Mouse (Mus musculus): ENCODE results near the gene Tkt. TPM values are rescaled to one million over a fixed set of nuclear protein-coding genes. Genes with fewer than 3 reads are reported as not detected.

Tkt gene
- 231 and 240 TPM in 2 replicates for polyA plus RNA-seq (2015; fragmentation: Nextera tagmentation; extraction: Ambion mirVana)

DNA sequence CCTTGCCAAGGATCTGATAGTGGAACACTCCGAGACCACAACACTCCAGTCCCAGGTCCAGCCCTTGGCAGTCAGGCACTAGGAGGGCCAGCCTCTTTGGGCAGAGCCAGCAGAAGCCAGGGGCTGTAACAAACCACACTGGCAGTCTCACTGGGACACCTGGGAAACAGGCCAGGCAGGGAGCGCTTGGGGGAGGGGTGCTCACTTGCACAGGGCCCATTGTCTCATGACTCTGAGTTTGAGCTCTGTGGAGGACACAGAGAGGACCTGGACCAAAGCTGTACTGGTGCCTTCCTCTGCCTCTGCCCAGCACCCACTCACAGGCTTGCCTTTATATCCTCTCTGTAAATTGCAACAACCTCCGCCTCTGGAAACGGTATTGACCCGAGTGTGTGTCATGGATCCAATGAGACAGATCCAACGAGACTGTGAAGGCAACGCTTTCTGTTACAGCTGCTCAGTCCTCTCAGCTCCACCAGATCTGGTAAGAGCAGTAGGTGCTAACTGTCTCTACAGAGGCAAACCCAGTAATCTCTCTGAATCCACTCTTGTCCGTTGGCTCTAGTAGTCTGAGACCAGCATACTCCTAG is at the start of gene Tkt:
Tkt (plus strand) TSS at position 229 of the 590 bp plus-strand sequence.
- peaks cover 49% of the 10 kb centered on the region for H3K4me1 ChIP-seq (replicated peaks)
- H3K4me3 ChIP-seq (replicated peaks), result peak within 1 kb of the TSS; percentile 75
- 29% methylated on average over 8 of the region's 8 CpGs for WGBS (ENCODE audit: insufficient replicate concordance)
- H3K27me3 ChIP-seq, result no peaks in the 10 kb centered on the region
- no peaks in the 10 kb centered on the region for H3K9me3 ChIP-seq (replicated peaks)
- peak within 1 kb of the TSS; percentile 92 for H3K27ac ChIP-seq
- peak within 1 kb of the TSS; percentile 86 for H3K9ac ChIP-seq
- ATAC-seq (ENCODE audit: low read depth) (peak; percentile 33), DNase-seq (peak; percentile 34)
- H3K36me3 ChIP-seq, result peaks cover 4% of the 10 kb centered on the region
- H3K4me2 ChIP-seq, result peak within 1 kb of the TSS; percentile 96

DNA sequence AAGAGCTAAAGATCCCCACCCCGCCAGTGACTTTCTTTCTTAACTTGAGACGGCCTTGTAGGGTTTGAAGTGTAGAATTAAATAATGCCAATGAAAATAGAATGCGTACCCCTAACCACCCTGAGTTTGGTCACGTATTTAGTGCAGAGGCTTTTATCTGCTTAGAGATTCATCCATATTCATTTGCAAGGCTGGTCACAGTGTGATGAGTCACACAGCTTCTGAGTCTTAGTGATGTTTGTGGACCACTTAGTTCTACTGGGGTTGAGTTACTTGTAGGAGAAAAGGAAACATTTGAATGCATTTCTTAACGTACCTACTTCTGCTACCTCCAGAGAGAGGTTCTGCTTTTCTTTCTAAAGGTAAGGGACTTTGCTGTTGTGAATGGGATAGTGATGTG is 43.2 kb upstream of the Tkt start:
- Histone ChIP-seq H3K36me3 (peaks cover 63% of the 10 kb centered on the region), H3K4me3 (replicated peaks) (no peak overlapping the region), H3K27ac (no peak overlapping the region), H3K4me1 (replicated peaks) (no peaks in the 10 kb centered on the region), H3K9me3 (replicated peaks) (no peaks in the 10 kb centered on the region), H3K4me2 (no peak overlapping the region), H3K9ac (no peak overlapping the region), H3K27me3 (no peaks in the 10 kb centered on the region)
- WGBS (ENCODE audit: insufficient replicate concordance), result 79% methylated on average over 5 of the region's 5 CpGs
- ATAC-seq (ENCODE audit: low read depth) (no peak), DNase-seq (no peak)

DNA sequence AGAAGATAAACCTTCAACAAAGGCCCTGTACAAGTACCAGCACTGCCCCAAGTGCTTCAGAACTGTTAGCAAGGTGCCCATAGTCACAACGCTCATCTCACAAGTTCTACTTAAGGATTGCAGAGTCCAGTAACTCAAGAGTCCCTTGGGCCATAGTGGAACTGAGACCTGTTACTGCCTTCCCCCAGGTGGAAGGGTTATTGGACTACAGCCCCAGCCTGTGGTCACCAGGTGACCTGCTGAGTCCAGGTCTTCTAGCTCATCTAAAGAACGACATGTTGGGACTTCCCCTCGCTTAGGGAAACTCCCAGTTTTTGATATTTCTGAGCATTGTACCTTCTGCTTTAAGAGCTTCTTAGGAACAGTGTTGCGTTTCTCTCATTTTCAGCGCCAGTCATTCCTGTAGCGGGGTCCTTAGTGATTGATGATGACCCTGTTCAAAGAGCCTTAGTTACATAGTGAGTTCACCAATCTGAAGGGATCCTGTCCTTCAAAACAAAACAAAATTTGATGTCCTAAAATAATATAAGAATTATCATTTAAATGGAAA is 37.9 kb upstream of the Tkt start:
- Histone ChIP-seq H3K27ac (no peak overlapping the region; the same call in 1 of the 2 replicates), H3K27me3 (no peaks in the 10 kb centered on the region), H3K4me1 (replicated peaks) (no peaks in the 10 kb centered on the region; the same call in none of the 2 replicates), H3K9ac (no peak overlapping the region), H3K4me3 (replicated peaks) (no peak overlapping the region), H3K36me3 (peaks cover 73% of the 10 kb centered on the region), H3K4me2 (no peak overlapping the region), H3K9me3 (replicated peaks) (no peaks in the 10 kb centered on the region)
- 85% methylated on average over 6 of the region's 6 CpGs for WGBS (ENCODE audit: insufficient replicate concordance)
- no peak for ATAC-seq (ENCODE audit: low read depth)
- no peak for DNase-seq

DNA sequence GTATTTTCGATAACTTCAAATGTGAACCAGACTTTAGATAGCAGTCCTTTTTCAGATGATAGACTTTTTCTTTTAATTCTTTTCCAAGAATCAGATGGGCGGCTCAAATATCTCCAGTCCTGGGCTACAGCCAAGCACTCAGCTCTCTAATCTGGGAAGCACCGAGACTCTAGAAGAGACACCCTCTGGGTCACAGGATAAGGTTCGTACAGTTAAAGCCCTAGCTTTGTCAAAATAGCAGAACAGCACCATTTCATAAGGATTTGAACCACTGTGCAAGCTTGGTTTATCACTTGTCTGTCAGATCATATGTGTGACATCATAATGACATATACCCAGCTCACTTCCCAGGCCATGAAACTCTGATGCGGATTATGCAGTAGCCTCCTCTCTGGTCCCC is 35.3 kb upstream of the Tkt start:
- Histone ChIP-seq H3K4me1 (replicated peaks) (peaks cover 9% of the 10 kb centered on the region), H3K27me3 (no peaks in the 10 kb centered on the region), H3K27ac (no peak overlapping the region), H3K36me3 (peaks cover 54% of the 10 kb centered on the region), H3K9ac (no peak overlapping the region), H3K4me2 (no peak overlapping the region), H3K9me3 (replicated peaks) (no peaks in the 10 kb centered on the region), H3K4me3 (replicated peaks) (no peak overlapping the region)
- WGBS (ENCODE audit: insufficient replicate concordance), result 56% methylated on average over 5 of the region's 5 CpGs
- ATAC-seq (ENCODE audit: low read depth) (0 out of 2 replicates have a peak, but pooled peaks have one; percentile 35), DNase-seq (no peak)

DNA sequence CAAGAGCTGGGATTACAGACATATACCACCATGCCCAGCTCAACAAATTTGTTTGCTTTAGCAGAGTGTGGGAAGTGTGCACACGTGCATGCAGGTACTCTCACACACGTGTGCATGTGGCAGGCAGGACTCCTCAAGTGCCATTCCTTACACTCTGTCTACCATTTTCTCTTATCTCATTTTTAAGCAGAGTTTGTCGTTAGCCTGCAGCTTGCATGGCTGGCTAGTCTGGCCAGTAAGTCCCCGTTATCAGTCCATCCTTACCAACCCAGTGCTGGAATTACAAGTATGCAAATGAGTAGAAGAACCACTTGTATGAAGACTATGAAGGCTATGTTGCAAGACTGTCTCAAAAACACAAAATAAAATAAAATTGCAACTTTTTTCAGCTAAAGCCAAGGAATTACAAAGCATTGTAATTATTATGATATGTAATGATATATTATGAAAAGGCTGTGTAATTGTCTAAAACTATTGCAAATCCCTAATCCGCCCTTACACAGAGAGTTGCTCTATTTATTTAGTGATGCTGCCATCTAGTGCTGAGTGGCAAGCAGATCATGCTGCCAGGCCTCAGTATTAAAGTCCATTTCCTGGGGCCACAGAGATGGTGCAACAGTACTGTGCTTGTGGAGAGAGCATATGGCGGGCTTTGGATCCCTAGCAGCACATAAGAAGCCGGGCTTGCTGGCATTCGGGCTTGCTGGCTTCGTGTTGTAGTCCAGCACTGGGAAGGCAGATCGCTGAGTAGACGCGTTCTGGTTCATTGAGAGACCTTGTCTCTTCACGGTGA is 32.0 kb upstream of the Tkt start:
- peaks cover 66% of the 10 kb centered on the region for H3K36me3 ChIP-seq
- ATAC-seq (ENCODE audit: low read depth), result peak; percentile 84

DNA sequence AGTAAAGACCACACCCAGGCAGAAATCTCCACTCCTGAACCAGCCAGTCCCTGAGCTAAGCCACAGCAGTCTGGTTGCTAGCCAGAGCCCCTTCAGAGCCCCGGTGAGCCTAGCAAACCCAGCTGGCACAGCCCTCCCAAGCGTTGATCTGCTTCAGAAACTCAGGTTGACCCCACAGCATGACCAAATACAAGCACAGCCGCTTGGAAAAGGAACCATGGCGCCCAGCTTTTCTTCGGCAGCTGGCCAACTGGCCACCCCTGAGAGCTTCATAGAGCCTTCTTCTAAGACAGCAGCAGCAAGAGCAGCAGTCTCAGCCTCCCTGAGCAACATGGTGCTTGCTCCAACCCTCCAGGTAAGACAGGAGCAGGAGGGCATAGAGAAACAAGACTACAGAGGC is 28.8 kb upstream of the Tkt start:
- H3K4me1 ChIP-seq (replicated peaks), result peaks cover 9% of the 10 kb centered on the region
- peaks cover 72% of the 10 kb centered on the region for H3K36me3 ChIP-seq
- no peaks in the 10 kb centered on the region for H3K9me3 ChIP-seq (replicated peaks)
- H3K27me3 ChIP-seq, result no peaks in the 10 kb centered on the region
- H3K27ac ChIP-seq, result no peak overlapping the region
- DNase-seq (no peak), ATAC-seq (ENCODE audit: low read depth) (no peak)
- H3K9ac ChIP-seq, result no peak overlapping the region
- WGBS (ENCODE audit: insufficient replicate concordance), result 87% methylated on average over 5 of the region's 5 CpGs
- no peak overlapping the region for H3K4me2 ChIP-seq
- no peak overlapping the region for H3K4me3 ChIP-seq (replicated peaks)

More for the DNA sequence above, 32.0 kb upstream of the Tkt start:
- no peak overlapping the region for H3K4me3 ChIP-seq (replicated peaks)
- WGBS (ENCODE audit: insufficient replicate concordance), result 67% methylated on average over 13 of the region's 13 CpGs
- H3K9me3 ChIP-seq (replicated peaks), result no peaks in the 10 kb centered on the region
- H3K4me2 ChIP-seq, result no peak overlapping the region
- DNase-seq, result peak; percentile 10
- H3K4me1 ChIP-seq (replicated peaks), result peaks cover 9% of the 10 kb centered on the region
- no peak overlapping the region for H3K9ac ChIP-seq
- H3K27me3 ChIP-seq, result no peaks in the 10 kb centered on the region
- no peak overlapping the region for H3K27ac ChIP-seq

DNA sequence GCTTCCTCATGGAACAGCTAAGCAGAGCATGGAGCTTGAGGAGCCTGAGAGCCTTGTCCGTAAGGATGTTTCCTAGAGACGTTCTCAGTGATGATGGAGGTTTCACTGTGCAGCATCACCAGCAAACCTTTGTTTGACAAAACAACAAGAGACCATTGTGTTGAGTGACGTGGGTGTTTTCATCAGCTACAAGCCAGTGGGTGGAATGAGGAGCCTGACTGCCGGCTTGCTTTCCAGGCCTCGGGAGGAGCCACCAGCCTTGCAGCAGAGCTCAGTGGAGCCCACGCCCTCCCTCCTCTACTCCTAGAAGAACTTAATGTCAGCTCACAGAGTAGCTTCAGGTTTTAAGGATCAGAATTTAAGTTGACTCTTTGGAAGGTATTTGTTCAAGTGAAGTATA is 24.8 kb upstream of the Tkt start:
- WGBS (ENCODE audit: insufficient replicate concordance), result 84% methylated on average over 6 of the region's 6 CpGs
- Histone ChIP-seq H3K4me2 (no peak overlapping the region), H3K36me3 (peaks cover 93% of the 10 kb centered on the region), H3K9me3 (replicated peaks) (no peaks in the 10 kb centered on the region), H3K27me3 (no peaks in the 10 kb centered on the region), H3K4me1 (replicated peaks) (no peaks in the 10 kb centered on the region), H3K4me3 (replicated peaks) (no peak overlapping the region), H3K27ac (no peak overlapping the region), H3K9ac (no peak overlapping the region)
- ATAC-seq (ENCODE audit: low read depth) (no peak), DNase-seq (no peak)

DNA sequence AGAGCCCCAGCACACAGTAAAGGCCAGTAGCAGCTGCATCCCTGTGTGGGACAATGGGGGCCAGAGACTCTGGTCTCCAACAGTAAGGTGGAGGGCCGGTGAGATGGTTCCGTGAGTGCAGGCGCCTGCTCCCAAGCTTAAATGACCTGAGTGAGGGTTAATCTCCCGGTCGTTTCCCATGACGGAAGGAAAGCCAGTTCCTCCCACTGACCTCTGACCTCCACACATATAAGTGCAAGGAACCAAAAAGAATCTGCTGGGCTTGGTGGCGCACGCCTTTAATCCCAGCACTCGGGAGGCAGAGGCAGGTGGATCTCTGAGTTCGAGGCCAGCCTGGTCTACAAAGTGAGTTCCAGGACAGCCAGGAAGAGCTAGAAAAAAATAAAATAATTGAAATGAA is 19.8 kb upstream of the Tkt start:
- Histone ChIP-seq H3K27ac (no peak overlapping the region), H3K9ac (no peak overlapping the region), H3K27me3 (no peaks in the 10 kb centered on the region), H3K4me2 (no peak overlapping the region), H3K9me3 (replicated peaks) (no peaks in the 10 kb centered on the region), H3K4me3 (replicated peaks) (no peak overlapping the region), H3K36me3 (peaks cover 44% of the 10 kb centered on the region), H3K4me1 (replicated peaks) (no peaks in the 10 kb centered on the region)
- ATAC-seq (ENCODE audit: low read depth) (no peak), DNase-seq (no peak)
- 87% methylated on average over 10 of the region's 10 CpGs for WGBS (ENCODE audit: insufficient replicate concordance)

DNA sequence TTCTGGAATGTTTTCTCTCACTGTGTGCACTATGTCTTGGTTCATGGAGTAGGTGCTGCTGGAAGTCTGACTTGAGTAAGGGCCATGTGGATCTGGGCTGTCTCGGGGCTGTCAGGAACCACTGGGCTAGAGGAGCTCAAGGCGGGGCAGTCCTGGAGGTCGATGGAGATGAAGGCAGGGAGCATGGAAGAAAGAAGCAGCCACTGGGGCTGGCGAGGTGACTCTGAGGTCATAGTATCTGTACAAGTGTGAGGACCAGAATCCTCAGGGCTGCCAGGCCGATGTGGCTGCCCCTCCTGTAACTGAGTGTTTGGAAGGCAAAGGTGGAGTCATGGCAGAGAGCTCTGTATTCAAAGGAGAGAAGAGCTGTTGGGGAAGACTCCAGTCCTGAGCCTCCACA is 19.2 kb upstream of the Tkt start:
- Histone ChIP-seq H3K27ac (no peak overlapping the region), H3K9me3 (replicated peaks) (no peaks in the 10 kb centered on the region), H3K36me3 (peaks cover 38% of the 10 kb centered on the region), H3K4me3 (replicated peaks) (no peak overlapping the region), H3K9ac (no peak overlapping the region), H3K4me1 (replicated peaks) (no peaks in the 10 kb centered on the region), H3K27me3 (no peaks in the 10 kb centered on the region), H3K4me2 (no peak overlapping the region)
- 76% methylated on average over 5 of the region's 5 CpGs for WGBS (ENCODE audit: insufficient replicate concordance)
- no peak for DNase-seq
- ATAC-seq (ENCODE audit: low read depth), result no peak

DNA sequence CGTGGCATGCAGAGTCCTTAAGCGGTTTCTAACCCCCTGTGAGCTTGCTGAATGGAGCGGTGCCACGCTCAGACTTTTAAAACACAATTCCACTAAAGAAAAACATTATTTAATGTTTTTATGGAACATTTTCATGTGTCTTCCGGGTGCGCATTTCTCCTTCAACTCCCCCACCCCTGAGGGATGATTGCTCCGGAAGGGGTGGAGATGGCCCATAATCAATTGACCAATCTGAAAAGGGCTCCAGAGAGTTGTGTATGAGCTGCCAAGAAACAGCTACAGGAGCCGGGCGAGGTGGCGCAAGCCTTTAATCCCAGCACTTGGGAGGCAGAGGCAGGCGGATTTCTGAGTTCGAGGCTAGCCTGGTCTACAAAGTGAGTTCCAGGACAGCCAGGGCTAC is 18.7 kb upstream of the Tkt start:
- Histone ChIP-seq H3K9ac (no peak overlapping the region), H3K4me2 (no peak overlapping the region), H3K36me3 (peaks cover 34% of the 10 kb centered on the region), H3K27me3 (no peaks in the 10 kb centered on the region), H3K27ac (no peak overlapping the region), H3K9me3 (replicated peaks) (no peaks in the 10 kb centered on the region), H3K4me3 (replicated peaks) (no peak overlapping the region), H3K4me1 (replicated peaks) (no peaks in the 10 kb centered on the region)
- no peak for ATAC-seq (ENCODE audit: low read depth)
- DNase-seq, result no peak
- 86% methylated on average over 12 of the region's 12 CpGs for WGBS (ENCODE audit: insufficient replicate concordance)

DNA sequence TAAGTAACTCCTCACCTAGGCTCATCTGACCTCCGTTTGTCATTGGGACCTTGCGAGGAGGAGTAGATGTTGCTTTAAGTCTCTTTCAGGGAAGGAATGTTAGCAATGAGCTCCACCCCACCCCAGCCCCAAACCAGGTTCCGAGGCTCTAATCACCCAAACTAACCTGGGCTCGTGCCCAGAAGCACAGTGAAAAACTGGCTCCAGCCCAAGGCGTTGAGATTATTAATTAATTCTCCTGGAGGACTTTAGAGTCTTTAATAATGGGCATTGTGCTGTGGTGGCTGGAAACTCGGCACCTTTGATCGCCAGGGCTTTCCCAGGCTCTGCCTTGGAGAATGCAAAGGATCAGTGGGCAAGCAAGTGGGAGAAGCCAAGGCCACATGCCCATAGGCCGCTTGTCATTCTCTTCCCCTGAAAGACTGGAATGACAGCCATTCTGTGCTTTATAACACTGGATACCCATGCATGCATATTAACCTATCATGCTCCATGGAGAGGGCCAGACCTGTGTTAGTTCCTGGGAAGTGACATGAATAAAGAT is 17.4 kb upstream of the Tkt start:
- no peaks in the 10 kb centered on the region for H3K4me1 ChIP-seq (replicated peaks)

More for the DNA sequence above, 17.4 kb upstream of the Tkt start:
- Histone ChIP-seq H3K4me3 (replicated peaks) (no peak overlapping the region), H3K27me3 (no peaks in the 10 kb centered on the region), H3K4me2 (no peak overlapping the region), H3K9ac (no peak overlapping the region), H3K36me3 (peaks cover 20% of the 10 kb centered on the region), H3K27ac (no peak overlapping the region), H3K9me3 (replicated peaks) (no peaks in the 10 kb centered on the region)
- ATAC-seq (ENCODE audit: low read depth), result no peak
- WGBS (ENCODE audit: insufficient replicate concordance), result 68% methylated on average over 8 of the region's 8 CpGs
- no peak for DNase-seq
